Mouse (Mus musculus) layer of hippocampus, postnatal 14 days (tissue): Measurements from ENCODE around the gene Ppp1ca. TPM values are rescaled to one million over a fixed set of nuclear protein-coding genes. Genes with fewer than 3 reads are reported as not detected.

Experiments
- DNase-seq, 2 experiments: peaks; one replicate each; pipeline ENCODE4 v3.0.0; 2021 to 2022; ENCODE audit warnings: low spot score in 2 of 2, mixed read lengths in 1 of 2
- long read RNA-seq, 2 experiments: library from polyadenylated mRNA; stranded (forward); transcript quantifications; one replicate each; pipeline ENCODE4 v2.0.0; 2021
- total RNA-seq, 2 experiments: library from RNA; stranded (reverse); gene quantifications; 2 replicates each; pipeline ENCODE4 v1.2.3; 2021

Ppp1ca gene
- total RNA-seq: 100 to 1,000 TPM; 281 TPM
- long read RNA-seq, experiment 1, transcript Ppp1ca-201 (7 exons, 1,473 nt): major isoform, 246 of 274 reads
- long read RNA-seq, experiment 1, partial matches to known transcripts: 15 of 274 reads
- long read RNA-seq, experiment 1, other reads (novel, unspliced or antisense): 9 of 274 reads
- long read RNA-seq, experiment 2, transcript Ppp1ca-201 (7 exons, 1,473 nt): major isoform, 406 of 448 reads
- long read RNA-seq, experiment 2, partial matches to known transcripts: 21 of 448 reads
- long read RNA-seq, experiment 2, other reads (novel, unspliced or antisense): 20 of 448 reads

GRCm38 (mm10) chr19:4191528-4192250 is at the start of gene Ppp1ca:
TSS of gene Ppp1ca (plus strand) at chr19:4192065.
- DNase-seq: peak; percentile 87 to 93

- no peak for DNase-seq
Observed at GRCm38 (mm10) chr19:4142416-4143173, 49.3 kb upstream of the Ppp1ca start.

- DNase-seq: no peak
Observed at GRCm38 (mm10) chr19:4143759-4144268, 48.1 kb upstream of the Ppp1ca start, which contains the start of gene Cabp4. TSS of gene Cabp4 (minus strand) at chr19:4144033.

DNA sequence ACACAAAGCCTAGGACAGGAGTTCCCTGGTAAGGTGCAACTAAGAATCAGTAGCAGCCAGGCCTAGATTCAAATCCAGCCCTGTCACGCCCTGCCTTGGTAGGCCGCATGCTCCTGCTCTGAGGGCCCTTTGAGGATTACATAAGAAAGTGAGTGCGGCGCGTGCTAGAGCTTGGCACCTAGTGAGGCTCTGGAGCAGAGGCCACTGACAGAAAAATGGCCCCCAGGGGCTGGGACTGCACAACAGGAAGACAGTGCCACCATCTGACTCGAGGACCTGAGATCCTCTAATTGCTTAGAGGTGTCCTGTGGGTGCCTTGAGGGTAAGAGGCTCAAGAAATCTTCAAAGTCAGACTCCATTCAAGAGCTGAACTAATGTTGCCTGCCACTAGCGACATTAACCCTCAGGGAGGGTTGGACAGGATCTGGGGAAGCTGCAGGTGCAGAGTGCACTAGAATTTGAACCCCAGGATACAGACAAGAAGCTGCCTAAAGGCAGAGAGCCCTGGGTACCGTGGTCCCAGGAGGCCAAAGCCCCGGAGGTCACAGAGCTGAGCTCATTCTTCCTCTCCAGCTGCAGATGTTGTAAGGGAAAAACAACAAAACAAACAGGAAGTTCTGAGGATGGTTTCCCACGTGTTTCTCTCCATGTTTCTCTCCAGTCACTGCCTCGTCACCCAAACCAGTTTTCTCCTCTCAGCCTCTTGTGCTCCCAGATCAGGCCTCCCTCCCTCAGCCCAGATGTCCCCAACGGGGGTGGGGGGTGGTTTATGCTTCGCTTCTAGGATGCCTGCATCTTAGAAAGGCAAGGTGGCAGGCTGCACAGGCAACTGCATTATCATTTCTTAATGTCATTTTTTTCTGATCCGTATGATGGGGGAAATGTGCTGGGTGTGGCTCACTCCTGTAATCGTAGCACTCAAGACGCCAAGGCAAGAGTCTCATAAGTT is 47.0 kb upstream of the Ppp1ca start:
- no peak for DNase-seq

DNA sequence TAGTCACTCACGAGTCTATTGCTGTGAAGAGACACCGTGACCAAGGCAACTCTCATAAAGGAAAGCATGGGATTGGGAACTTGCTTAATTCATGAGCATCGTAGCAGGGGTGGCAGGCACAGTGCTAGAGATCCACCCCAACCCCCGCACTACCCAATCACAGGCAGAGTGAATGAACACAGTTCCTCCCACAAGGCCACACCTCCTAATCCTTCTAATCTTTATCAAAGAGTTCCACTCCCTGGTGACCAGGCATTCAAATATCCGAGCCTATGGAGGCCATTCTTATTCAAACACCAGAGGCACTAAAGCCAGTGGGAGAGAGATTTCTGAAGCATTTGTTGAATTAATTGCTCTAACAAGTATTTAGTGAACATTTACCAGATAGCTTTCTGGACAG is 45.9 kb upstream of the Ppp1ca start:
- DNase-seq: no peak

GRCm38 (mm10) chr19:4146366-4147021 is 45.4 kb upstream of the Ppp1ca start:
- DNase-seq: no peak

- no peak for DNase-seq
Observed at GRCm38 (mm10) chr19:4147022-4147405, 44.9 kb upstream of the Ppp1ca start.

GRCm38 (mm10) chr19:4147782-4148490 is 43.9 kb upstream of the Ppp1ca start:
- no peak for DNase-seq

- peak; percentile 92 to 95 for DNase-seq
Observed at GRCm38 (mm10) chr19:4148491-4148806, 43.4 kb upstream of the Ppp1ca start, which contains the start of gene Coro1b. TSS of gene Coro1b (plus strand) at chr19:4148619.

GRCm38 (mm10) chr19:4148819-4149218 is 43.0 kb upstream of the Ppp1ca start:
- DNase-seq: no peak

DNA sequence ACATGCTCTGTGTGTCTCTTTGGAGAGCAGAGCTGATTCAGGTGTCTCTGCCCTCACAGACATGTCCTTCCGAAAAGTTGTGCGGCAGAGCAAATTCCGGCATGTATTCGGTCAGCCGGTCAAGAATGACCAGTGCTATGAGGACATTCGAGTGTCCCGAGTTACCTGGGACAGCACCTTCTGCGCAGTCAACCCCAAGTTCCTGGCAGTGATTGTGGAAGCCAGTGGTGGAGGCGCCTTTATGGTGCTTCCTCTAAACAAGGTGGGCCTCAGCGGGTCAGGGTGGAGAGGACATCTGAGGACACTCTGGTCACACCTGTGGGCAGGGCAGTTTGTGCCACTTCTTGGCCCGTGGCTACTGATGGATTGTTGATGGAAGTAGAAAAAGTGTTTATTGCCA is 42.6 kb upstream of the Ppp1ca start:
- no peak for DNase-seq

DNA sequence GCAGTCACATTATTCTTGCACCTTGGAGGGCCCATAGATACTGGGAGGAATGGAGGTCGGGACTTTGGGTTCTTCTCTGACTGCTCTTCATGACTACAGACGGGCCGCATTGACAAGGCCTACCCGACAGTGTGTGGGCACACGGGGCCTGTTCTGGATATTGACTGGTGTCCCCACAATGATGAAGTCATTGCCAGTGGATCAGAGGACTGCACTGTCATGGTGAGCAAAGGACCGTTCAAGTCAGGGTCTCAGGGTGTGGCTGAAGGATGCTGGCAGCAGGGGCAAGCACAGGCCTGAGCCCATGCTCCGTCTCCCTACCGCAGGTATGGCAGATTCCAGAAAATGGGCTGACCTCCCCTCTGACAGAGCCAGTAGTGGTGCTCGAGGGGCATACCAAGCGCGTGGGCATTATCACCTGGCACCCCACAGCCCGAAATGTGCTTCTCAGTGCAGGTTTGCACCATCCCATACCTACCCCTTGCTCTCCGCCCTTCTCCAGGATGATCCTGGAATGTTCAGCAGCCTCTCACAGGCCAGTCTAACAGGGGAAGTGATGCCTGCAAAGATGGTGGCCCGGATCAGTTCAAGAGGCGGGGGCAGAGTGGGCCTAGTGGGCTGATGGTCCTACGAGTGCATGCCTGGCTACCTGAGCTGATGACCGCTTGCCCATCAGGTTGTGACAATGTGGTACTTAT is 42.0 kb upstream of the Ppp1ca start:
- DNase-seq: no peak

- no peak for DNase-seq
Observed at GRCm38 (mm10) chr19:4150567-4151487, 41.0 kb upstream of the Ppp1ca start.

DNA sequence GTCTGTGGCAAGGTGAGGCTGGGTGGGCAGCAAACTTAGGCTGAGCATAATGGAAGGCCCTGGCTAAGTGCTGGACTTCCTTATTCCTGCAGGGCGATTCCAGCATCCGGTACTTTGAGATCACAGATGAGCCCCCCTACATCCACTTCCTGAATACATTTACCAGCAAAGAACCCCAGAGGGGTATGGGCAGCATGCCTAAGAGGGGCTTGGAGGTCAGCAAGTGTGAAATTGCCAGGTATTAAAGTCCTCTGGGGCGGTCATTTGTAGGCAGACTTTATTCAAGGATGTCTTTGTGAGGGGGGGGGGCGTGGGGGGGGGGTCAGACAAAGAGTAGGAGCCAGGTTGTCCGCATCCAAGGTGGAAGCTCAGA is 40.4 kb upstream of the Ppp1ca start:
- no peak for DNase-seq

GRCm38 (mm10) chr19:4151898-4152297 is 40.0 kb upstream of the Ppp1ca start:
- DNase-seq: no peak

DNA sequence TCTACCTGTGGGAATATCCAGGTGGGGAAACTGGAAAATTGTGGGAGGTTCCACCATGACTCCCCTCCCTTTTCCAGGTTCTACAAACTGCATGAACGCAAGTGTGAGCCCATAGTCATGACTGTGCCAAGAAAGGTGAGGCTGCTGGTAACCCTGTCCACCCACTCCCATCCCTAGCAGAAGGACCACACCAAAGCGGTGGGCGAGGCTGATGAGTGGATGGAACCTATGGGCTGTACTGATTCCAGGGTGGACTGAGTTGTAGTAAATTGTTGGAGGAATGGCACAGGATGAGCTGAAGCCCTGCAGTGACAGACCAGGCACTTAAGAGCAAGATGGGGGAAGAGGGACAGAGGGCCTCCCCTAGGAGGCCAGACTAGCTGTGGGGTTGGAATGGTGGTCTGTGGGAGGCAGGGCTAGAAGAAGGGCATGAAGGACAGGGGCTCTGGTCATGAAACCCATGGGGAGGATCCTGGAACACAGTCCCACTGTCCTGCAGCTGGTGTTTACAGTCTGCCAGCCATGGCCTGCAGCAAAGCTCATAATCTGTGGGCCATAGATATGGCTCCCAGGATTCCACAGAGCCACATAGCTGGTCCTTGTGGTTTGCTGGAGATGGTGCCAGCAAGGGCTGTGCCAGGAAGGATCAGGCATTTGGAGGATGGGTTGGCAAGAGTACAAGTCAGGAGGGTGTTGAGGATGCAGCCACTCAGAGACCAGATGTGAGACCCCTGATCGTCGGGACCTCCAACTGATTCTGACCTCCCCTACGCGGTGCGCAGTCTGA is 39.2 kb upstream of the Ppp1ca start:
- DNase-seq: no peak

DNA sequence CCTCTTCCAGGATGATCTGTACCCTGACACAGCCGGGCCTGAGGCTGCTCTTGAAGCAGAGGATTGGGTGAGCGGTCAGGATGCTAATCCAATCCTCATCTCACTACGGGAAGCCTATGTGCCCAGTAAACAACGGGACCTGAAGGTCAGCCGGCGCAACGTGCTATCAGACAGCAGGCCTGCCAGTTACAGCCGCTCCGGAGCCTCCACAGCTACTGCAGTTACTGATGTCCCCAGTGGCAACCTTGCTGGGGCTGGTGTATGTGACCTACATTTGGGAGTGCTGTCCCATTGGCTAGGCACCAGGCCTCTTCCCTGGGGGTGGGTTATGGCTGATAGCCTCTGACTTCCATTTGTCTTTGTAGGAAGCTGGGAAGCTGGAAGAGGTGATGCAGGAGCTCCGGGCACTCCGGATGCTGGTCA is 38.6 kb upstream of the Ppp1ca start, which contains the start of gene Ptprcap:
Ptprcap (plus strand) TSS at position 373 of the 423 bp plus-strand sequence.
- no peak for DNase-seq
